Mouse (Mus musculus) E14TG2a.4 (cell line): ENCODE measurements around the gene Fer.

Experiments used
- H3K27me3 ChIP-seq: 2 replicates; pipeline ENCODE4 v1.6.1; 2014; ENCODE audit warnings: low read length, control low read depth; ENCODE audit not compliant: insufficient read depth
- H3K36me3 ChIP-seq: 2 replicates; pipeline ENCODE4 v1.6.1; 2014; ENCODE audit warnings: low read length, control low read depth; ENCODE audit not compliant: insufficient read depth
- H3K4me1 ChIP-seq: replicated peaks from 2 replicates; pipeline ENCODE4 v1.6.1; 2014; ENCODE audit warnings: low read depth, low read length, control low read depth
- H3K4me3 ChIP-seq: replicated peaks from 2 replicates; pipeline ENCODE4 v1.5.1; 2014; ENCODE audit warnings: mild to moderate bottlenecking, low read length
- H3K9me3 ChIP-seq: 2 replicates; pipeline ENCODE4 v1.6.1; 2014; ENCODE audit warnings: low read length, control low read depth
- CTCF ChIP-seq: conservative IDR thresholded peaks from 2 replicates; pipeline ENCODE4 v1.5.1; 2014; ENCODE audit warnings: low read length
- NANOG ChIP-seq: IDR thresholded peaks from 2 replicates; pipeline ENCODE4 v1.6.1; 2014; ENCODE audit warnings: borderline replicate concordance, low read length, mixed read lengths
- POU5F1 ChIP-seq: IDR thresholded peaks from 2 replicates; pipeline ENCODE4 v1.6.1; 2014; ENCODE audit warnings: low read length, borderline replicate concordance

Gene Fer

DNA sequence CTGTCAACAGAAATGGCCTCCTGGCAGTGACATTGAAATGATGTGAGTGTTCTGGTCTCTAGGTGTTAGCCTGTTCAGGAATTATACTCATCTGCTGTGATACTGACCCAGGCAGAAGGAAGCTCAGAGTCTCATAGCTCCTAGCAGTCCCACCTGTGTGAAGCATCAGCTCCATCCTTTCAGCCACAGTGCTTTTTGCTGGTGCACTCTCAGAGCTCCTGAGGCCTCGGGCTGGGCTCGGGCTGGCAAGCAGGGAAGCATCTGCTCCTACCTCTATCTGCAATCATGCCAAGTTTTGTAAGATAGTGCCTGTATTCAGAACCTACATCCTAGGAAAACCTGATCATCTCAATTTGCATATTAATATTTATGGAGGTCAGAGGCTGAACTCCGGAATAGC, 183.7 kb downstream of the Fer start:
- TF ChIP-seq POU5F1 (no peak), NANOG (no peak)
- Histone ChIP-seq H3K4me3 (no peak overlapping the region), H3K36me3 (no peaks in the 10 kb centered on the region), H3K27me3 (no peaks in the 10 kb centered on the region), H3K9me3 (no peaks in the 10 kb centered on the region), H3K4me1 (peaks cover 19% of the 10 kb centered on the region)

DNA sequence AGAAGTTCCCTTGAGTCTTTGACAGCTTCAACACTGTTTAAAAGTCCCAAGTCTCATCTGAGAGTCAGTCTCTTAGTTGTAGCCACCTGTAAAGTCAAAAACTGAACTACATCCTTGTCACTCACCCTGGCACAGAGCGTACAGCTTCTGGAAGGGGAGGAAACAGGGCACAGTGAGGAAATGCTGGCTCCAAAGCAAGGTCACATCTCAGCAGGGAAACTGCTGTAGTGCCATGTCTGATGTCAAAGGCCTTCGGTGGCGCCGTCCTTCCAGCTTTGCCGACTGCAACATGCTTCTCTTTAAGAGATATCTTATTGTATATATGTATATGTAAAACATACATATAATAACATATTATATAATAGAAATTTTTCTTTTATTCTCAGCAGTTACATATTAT, 188.0 kb downstream of the Fer start:
- Histone ChIP-seq H3K9me3 (no peaks in the 10 kb centered on the region), H3K36me3 (no peaks in the 10 kb centered on the region), H3K27me3 (no peaks in the 10 kb centered on the region), H3K4me1 (peaks cover 32% of the 10 kb centered on the region), H3K4me3 (no peak overlapping the region)
- TF ChIP-seq NANOG: no peak
- no peak for TF ChIP-seq POU5F1
- TF ChIP-seq CTCF: no peak

DNA sequence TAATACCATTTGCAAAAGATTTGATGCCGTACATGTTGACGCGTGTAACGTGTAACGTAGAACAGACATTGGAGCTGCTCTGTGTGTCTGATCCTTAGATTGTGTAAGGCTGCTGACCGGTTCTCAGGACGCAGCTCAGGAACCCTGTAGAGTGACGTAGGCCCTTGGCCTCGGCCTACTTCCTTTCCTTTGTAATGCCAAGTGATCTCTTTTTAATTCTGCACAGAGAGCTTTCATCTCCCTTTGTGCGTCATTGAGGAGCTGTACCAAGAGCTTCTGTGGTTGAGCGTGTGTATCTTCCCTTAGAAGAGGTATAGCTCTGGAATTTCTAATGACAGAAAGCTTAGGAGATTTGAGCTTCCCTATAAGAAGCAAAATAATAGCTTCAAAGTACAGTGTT, 190.8 kb downstream of the Fer start:
- Histone ChIP-seq H3K9me3 (no peaks in the 10 kb centered on the region), H3K4me1 (peaks cover 18% of the 10 kb centered on the region)
- TF ChIP-seq NANOG (peak; percentile 83; the same call in 1 of the 2 replicates), CTCF (no peak), POU5F1 (peak; percentile 94)

DNA sequence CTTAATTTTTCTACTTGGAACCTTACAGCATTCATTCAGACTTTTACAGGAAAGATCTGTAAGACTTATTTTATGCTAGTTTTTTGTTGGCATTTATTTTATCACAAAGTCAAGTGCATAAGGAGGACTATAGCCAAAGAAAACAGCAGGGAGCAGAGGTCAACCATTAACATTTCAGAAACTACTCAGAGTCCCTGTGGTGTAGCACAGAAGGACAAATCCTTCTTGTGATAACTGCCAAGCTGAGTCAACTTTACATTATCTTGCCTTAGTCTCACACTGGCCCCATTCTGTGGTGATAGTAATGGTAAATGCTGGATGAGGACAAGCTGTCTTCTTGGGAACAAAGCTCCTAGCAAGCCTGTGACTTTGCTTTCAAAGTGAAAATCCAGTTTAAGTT, 197.7 kb downstream of the Fer start:
- no peak overlapping the region for H3K4me3 ChIP-seq

More for the DNA sequence above, 190.8 kb downstream of the Fer start:
- no peaks in the 10 kb centered on the region for H3K27me3 ChIP-seq
- no peak overlapping the region for H3K4me3 ChIP-seq
- peaks cover 3% of the 10 kb centered on the region; the same call in 1 of the 2 replicates for H3K36me3 ChIP-seq

DNA sequence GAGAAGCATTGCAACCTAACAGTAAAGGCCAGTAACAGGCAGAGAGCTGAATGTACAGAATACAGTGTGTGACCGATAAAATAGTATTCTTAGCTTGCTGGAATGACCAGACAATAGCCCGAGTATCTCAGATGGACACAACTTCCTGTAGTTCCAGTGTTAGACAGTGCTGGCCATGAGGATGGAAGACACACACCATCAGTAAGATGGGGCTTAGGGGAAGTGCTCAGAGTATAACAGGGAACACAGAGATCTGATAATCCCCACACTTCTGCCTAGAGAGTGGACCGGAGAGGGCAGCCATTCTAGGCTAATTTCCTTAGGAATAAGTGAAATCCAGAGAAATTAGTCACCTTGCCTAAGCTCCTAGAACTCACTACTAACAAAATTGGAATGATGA, 202.4 kb downstream of the Fer start:
- Histone ChIP-seq H3K4me1 (peaks cover 20% of the 10 kb centered on the region), H3K4me3 (no peak overlapping the region)
- no peak for TF ChIP-seq CTCF

More for the DNA sequence above, 197.7 kb downstream of the Fer start:
- Histone ChIP-seq H3K36me3 (peaks cover 9% of the 10 kb centered on the region; the same call in 1 of the 2 replicates), H3K4me1 (peaks cover 8% of the 10 kb centered on the region), H3K27me3 (no peaks in the 10 kb centered on the region), H3K9me3 (no peaks in the 10 kb centered on the region)
- no peak for TF ChIP-seq POU5F1
- TF ChIP-seq NANOG: peak; percentile 95

DNA sequence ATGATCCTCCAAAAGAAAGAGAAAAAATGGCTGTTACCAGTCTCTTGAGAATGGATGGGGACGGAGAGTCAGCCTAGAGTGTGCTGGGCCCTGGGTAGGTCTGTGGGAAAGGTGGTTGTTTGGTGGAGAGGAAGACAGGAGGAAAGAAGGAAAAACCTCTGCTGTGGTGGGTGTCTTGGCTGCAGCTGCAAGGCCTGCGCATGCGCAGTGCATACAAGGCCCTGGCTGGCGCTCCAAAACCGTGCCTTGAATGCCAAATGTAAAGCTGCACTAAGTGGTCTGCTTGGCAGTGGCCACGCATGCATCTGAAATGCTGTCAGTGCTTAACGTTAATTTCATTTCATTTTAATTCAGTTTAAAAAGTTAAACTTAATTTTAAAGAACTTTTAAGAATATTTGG, 214.5 kb downstream of the Fer start:
- Histone ChIP-seq H3K9me3 (no peaks in the 10 kb centered on the region), H3K27me3 (no peaks in the 10 kb centered on the region), H3K4me3 (no peak overlapping the region), H3K4me1 (peaks cover 45% of the 10 kb centered on the region), H3K36me3 (no peaks in the 10 kb centered on the region; the same call in 1 of the 2 replicates)
- TF ChIP-seq CTCF (no peak), NANOG (no peak), POU5F1 (no peak)

More for the DNA sequence above, 202.4 kb downstream of the Fer start:
- Histone ChIP-seq H3K36me3 (peaks cover 3% of the 10 kb centered on the region; the same call in 1 of the 2 replicates), H3K9me3 (no peaks in the 10 kb centered on the region), H3K27me3 (no peaks in the 10 kb centered on the region)

DNA sequence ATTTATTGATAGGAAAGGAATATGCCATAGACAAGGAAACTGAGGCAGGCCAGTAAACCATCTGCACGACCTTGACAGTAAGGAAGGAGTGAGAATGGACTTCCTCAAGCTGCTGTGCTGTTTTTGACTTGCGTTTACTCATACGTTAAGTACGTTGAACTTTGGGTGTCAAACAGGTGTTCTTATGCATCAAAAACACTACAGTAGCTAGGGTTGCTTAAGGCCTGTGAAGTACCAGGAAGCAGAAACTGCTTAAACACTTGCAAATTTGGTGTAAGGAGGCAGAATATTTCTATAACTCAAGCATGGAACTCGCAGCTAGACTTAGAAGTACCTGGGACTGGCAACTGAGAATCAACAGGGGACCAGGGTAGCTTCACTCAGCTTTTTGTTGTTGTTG, 221.9 kb downstream of the Fer start:
- no peak overlapping the region for H3K4me3 ChIP-seq
- no peaks in the 10 kb centered on the region for H3K4me1 ChIP-seq
- no peak for TF ChIP-seq POU5F1
- no peak for TF ChIP-seq CTCF
- TF ChIP-seq NANOG: no peak
- peaks cover 15% of the 10 kb centered on the region for H3K9me3 ChIP-seq
- no peaks in the 10 kb centered on the region for H3K27me3 ChIP-seq
- H3K36me3 ChIP-seq: peaks cover 5% of the 10 kb centered on the region

DNA sequence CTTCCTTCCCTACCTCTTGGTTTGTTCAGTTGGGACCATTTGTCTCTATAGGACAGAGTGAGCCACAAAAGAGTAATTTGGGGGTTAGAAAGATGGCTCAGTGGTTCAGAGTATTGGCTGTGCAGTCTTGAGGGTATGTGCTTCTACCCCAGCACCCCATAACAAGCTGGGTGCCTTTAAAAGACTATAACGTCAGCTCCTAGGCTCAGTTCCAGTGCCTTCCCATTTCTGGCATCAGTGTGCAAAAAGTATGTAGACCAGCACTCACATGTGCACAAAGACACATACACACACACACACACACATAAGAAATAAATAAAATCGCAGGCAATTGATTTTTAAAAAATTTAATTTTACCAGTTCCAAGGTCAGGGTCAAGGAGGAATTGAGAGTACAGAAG, 222.6 kb downstream of the Fer start:
- H3K4me1 ChIP-seq: no peaks in the 10 kb centered on the region
- no peak overlapping the region for H3K4me3 ChIP-seq
- H3K36me3 ChIP-seq: peaks cover 5% of the 10 kb centered on the region
- no peaks in the 10 kb centered on the region for H3K27me3 ChIP-seq
- H3K9me3 ChIP-seq: peaks cover 15% of the 10 kb centered on the region
- no peak for TF ChIP-seq POU5F1
- no peak for TF ChIP-seq CTCF
- TF ChIP-seq NANOG: no peak

DNA sequence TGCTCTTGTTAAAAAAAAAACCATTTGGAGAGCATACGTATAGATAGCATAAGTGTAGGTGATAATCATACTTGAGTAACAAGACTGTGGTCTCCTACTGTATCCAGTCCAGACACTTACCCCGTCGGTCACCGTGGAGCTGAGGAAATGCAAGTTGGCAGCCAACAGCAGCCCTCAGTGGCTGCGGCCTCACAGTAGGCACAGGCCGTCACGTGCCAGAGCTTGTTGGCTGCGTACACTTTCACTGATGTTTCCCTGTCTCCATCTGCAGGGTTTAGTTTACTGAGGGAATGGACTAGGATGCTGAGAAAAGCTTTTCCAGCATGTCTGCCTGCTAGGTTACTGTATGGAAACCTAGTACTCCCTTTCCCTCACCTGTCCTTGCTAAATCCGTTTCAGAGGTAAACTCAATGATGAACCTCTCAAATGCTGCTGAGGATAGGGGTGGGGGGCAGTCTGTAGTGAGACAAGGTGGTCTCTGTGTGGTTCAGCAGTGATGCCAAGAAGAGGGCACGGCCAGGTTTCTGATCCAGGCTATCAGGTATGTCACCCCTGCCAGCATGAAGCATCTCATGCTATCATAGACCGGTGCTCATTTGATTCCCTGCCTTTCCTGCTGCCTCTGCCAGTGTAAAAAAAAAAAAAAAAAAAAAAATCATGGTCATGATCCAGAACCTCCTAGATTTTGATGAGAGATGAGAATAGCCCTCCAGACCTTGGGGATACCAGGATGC, 224.2 kb downstream of the Fer start:
- no peaks in the 10 kb centered on the region for H3K27me3 ChIP-seq
- TF ChIP-seq NANOG (no peak), POU5F1 (no peak)
- peaks cover 5% of the 10 kb centered on the region for H3K36me3 ChIP-seq
- no peaks in the 10 kb centered on the region for H3K4me1 ChIP-seq
- peaks cover 15% of the 10 kb centered on the region for H3K9me3 ChIP-seq
- no peak overlapping the region for H3K4me3 ChIP-seq
